Mouse (Mus musculus) liver, adult (tissue): ENCODE data around the gene Ccl11.

Source experiments
- GATA4 ChIP-seq: IDR thresholded peaks from 2 replicates; pipeline ENCODE4 v1.6.1; 2014; ENCODE audit warnings: mild to moderate bottlenecking, low read length; ENCODE audit not compliant: insufficient replicate concordance

Ccl11 gene

DNA sequence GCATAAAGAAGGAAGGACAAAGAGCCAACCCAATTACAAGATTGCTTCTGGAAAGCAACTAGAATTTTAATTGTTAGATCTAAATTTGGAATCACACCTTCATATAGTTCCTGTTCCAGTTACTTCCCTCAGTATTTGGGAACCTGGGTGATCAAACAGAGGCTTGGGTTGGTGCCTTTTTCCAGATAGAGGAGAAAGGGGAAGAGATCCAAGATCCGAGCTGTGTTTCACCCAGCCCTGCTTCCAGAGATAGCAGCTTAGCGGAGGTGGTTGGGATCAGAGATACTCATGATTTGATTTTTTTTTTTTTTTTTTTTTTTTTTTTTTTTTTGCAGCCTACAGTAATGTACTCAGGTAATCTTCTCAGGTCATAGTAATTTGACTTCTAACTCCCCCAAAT lies 21.8 kb upstream of the Ccl11 start:
- TF ChIP-seq GATA4 = no peak

DNA sequence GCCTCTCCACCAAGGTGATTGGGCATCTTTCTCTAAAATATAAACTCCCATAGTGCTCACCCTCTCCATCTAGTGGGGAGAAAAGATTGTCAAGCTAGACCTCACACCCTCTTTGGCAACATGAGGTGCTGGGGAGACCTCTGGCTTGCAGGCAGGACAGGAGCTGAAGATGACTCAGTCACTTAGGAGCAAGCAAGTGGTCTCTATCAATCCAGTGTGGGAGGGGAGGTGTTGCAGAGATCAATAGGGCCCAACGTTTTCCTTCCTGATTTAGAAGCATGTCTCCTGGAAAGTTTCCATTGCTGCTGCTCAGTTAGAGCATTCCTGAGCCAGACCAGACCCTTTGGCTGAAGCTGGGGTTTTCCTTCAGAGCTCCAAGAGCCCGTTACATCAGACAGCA lies 19.1 kb upstream of the Ccl11 start, which contains the start of gene Gm17268:
Gene Gm17268 (minus strand): TSS at position 28 of the 400 bp plus-strand sequence.
- TF ChIP-seq GATA4 = no peak

DNA sequence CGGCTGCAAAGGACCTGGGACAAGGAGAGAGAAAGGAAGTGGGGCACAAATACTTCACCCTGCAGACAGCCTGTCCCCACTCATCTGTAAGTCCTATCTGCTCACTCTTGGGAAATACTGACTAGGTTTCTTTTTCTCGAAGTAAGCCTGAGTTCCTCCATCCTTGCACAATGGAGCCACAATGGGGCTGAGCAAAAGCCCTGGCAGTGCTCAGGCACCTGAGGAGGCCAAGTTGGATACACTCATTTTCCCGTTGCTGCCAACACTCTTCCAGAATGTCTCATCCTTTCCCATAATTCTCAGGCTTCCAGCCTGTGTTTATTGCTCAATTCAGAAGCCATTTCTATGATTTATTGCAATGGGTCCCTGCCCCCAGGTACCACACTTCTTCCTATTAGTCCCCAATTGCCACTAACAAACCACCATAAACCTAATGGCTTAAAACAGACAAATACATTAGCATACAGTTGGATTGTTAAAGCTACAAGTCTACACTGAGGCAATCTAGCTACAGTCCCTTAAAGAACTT lies 18.4 kb upstream of the Ccl11 start:
- TF ChIP-seq GATA4 = no peak

DNA sequence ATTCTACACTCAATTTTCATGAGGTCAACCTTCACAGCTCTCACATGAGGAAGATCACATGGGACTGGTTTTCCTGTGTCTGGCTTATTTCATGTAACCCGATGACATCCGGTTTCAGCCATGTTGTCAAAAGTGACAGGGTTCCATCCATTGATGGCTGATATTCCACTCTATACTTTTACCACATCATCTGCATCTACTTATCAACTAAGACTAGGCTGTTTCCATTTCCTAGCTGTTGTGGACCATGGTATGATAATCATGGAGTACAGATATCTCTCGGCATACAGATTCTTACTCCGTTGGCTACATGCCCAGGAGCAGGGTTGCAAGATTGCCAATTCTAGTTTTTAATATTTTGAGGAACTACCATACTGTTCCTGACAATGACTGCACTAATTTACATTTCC lies 15.9 kb upstream of the Ccl11 start:
- TF ChIP-seq GATA4 = no peak

DNA sequence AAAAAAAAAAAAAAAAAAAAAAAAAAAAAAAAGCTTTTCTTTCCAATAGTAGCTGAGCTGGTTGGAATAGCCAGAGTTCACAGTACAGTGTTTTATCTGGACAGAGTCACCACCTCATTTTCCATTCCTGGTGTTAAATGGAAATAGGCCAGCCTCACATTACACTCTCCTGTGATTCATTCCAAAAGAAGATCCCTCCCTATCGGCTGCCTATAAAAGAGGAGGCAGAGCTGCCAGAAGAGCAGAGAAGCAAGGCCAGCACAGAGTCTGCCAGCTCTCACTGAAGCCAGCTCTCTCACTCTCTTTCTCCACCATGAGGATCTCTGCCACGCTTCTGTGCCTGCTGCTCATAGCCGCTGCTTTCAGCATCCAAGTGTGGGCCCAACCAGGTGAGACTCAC lies 12.2 kb upstream of the Ccl11 start, which contains the start of gene Ccl7:
Gene Ccl7 (plus strand): TSS at position 242 of the 400 bp plus-strand sequence.
- no peak for TF ChIP-seq GATA4

DNA sequence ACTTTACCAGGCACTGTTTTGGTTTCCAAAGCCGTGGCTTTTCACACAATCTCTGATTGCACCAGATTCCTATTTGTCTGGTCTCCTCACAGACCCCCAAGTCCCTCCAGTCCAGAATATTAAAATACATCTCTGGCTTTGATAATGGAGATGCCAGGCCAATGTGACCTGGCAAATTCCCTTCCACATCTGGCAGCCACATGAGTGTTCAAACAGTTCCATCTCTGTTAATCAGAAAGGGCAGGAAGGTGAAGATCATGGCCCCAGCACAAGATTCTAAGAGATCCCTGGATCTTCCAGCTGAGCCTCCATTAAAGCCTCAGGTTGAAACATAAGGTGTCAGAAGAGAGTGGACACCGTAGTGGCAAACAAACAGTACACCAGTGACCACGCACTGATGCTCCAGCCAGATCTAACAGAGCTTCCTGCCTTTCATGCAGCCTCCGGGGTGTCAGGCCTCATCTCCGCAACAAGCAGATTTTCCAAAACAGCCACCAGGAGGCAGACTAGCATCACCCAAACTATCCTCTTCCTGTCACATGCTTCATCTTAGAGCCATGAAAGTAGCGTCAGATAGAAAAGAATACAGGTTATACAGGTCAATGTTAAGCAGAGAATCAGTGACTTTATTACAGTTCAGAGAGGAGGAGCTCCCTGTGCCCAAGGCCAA lies 9.7 kb upstream of the Ccl11 start:
- no peak for TF ChIP-seq GATA4

DNA sequence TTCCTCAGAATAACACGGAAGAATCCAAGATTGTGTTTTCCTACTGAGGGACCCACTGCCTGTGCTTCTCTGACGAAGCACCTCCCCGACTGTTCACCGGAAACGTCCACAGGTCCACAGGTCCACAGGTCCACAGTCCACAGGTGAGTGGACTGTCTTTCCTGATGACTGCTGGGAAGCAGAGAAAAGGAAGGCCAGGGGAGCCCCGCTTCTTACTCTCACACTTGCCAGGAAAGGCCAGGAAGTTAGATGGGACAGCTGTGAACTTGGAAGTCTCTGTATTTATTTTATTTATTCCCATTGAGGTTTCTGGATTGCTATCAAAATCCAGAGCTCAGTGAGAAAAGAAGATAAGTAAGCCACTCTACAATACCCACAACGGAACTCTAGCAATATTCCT lies 3.8 kb upstream of the Ccl11 start:
- TF ChIP-seq GATA4 = no peak

DNA sequence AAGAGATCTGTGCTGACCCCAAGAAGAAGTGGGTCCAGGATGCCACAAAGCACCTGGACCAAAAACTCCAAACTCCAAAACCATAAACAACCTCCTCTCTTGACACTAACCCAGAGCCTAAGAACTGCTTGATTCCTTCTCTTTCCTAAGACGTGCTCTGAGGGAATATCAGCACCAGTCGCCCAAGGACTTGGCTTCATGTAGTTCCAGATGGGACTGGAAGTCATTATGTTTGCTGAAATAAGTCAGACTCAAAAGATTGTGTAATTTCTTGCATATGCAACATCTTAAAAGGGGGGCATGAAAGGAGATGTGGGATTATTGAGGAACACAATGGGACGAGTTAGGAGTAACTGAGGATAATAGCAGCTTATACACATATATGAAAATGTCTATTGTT lies 4.6 kb downstream of the Ccl11 start:
- TF ChIP-seq GATA4 = no peak

DNA sequence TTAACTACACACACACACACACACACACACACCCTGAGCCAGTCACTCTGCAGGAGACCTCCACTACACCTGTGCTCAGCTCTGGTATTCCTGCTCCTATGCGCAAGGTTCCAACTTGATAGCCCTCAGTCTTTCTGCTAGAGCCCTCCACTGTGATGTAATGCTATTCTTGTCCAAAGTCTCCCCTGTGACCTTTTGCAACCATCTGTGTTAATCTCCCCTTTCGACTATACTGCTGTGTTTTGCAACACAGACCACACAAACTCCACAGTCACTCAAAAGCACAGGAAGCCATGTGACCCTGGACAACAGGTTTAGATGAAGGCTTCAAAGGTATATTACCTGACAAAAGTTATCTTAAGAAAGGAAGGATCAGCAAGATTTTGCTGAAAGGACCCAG lies 5.8 kb downstream of the Ccl11 start:
- no peak for TF ChIP-seq GATA4

DNA sequence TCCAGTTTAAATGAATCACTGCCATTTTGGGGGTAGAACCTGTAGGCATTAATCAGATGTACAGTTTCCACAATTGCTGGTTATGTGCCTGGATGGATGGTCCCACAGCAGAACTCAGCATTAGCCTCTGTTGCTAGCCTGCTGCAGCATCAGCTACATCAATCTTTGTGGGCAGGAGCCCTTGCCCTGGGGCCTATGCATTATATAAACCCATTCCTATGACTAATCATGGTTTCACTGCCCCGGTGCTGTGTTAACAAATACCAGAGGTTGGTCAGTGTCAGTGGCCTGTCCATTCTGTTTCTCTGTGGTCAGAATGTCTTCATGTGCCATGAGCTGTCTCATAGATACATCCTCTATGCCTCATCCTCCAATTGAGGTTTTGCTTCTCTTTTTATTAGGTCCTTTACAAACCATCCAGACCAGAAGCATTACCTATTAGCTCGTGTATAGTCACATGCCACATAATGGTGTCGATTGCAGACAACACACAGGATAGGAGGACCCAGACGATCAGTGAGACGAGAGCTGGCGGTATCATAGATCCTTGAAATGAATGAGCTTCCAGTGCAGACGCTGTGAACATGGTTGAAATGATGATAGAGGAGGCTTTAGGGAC lies 9.4 kb downstream of the Ccl11 start:
- TF ChIP-seq GATA4 = no peak

DNA sequence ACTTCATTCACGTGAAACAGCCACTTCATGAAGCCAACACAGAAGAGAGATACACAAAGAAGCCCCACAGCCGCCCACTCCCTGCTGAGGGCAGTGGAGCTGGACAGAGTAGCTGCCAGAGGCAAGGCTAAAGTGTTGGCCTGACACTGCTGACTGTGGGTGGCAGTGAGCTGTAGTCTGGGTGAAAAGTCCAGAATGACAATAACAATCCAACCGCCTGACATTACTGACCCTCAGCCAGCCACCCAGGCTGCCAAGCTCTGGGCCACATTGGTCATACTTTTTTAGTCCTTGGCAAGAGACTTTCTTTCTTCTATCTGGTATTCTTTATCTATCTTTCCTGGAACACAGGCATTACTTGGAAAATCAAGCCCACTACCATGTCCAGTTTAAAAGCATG lies 13.5 kb downstream of the Ccl11 start:
- no peak for TF ChIP-seq GATA4

DNA sequence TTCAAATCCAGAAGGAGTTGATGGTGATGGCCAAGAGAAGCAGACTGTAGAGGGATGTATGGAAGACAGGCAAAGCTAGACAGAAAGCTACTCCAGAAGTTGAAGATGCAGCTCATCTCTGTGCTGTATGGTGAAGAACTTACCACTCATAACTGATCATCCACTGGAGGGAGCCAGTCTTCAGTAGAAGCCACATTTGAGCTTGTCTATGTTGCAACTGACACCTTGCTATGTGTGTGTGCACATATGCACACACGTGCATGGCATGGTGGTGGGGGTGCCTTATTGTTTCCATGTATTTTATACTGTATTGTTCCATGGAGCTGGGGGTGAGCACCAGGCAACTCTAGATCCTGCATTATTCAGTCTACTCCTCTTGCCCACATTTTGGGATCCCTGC lies 14.8 kb downstream of the Ccl11 start:
- no peak for TF ChIP-seq GATA4

DNA sequence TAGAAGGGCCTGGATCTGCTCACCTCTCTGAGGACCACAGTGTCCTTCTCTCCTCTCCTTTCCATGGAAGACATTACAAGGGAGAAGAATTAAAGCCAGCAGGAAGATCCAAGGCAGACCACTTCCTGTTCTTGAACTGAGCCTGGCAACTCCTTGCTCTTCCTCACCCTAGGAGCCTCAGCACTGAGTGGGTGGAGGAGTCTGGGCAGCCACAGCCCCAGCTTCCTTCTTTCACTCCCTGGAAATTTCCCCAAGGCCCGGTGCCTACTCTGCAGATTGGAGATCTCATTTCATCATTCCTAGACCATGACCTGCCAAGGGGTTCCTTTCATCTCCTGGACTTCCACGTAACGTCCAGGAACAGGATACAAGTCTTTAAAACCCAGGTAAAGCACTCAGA lies 15.4 kb downstream of the Ccl11 start:
- no peak for TF ChIP-seq GATA4

DNA sequence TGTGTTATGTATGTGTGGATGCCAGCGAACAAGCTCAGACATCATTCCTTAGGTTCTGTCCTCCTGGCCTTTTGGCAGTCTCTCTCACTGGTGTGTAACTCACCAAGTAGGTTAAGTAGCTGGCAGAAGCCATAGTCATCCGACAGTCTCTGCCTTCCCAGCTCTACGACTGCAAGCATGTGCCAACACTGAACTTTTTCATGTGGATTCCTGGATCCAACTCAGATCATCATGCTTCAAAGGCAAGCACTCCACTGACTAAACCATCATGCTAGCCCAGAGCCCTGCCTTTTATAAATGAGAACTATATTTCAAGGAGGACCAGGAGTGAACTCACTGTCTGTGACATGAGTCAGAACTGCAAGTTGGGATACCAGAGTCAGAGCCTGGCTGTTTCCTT lies 16.1 kb downstream of the Ccl11 start:
- no peak for TF ChIP-seq GATA4

DNA sequence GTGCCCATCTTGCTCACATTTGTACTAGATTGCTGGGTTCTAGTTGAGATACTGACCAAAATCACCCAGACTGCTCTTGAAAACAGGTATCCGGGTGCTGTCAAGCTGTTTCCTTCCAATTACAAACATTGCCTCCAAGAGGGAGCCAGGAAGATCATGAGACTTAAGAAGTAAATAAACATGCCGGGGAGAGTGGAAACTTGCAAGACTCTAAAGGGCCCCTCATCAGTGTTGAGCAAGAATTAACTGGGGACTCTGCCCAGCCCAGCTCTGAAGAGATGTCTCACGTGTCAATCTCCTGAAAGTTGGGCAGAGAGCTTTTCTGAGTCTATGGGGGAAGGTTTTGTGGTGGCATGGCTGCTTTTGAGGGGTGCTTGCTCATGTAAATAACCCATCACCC lies 19.4 kb downstream of the Ccl11 start:
- TF ChIP-seq GATA4 = no peak

DNA sequence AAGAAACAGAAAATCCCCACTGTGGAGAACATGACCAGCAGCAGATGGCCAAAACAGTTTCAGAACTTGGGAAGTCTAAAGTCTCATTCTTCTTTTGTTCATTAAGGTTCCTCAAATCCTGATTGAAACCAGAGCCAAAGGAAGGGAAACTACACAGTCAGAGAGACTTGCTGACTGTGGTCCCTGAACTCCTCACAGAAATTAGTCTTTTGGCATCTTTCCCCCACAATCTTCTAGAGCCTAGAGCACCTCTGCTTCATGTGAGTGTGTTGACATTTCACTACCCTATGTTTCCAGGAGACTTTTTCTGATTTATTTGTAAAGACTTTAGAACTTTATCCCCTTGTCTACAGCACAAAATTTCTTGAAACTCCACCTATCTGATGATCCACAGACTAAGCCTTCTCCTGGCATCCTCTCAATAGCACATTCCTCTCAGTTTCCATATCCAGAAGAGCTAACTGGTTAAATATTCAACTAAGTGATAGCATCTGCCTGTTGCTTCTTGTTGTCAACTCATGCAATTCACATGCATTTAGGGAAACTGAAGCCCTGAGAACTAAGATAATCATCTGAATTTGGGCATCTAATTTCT lies 20.6 kb downstream of the Ccl11 start:
- no peak for TF ChIP-seq GATA4
